Mouse (Mus musculus) lung, embryonic 16.5 days (tissue): Measurements from ENCODE around the gene Ccdc36. TPM values are rescaled to one million over a fixed set of nuclear protein-coding genes. Genes with fewer than 3 reads are reported as not detected.

Experiments used
- ATAC-seq: fragments of 200-750 bp; cut with Nextera tagmentation; 2 replicates; pipeline ENCODE4 v1.8.0; 2017; ENCODE audit warnings: low read depth, mild to moderate bottlenecking, moderate library complexity
- H3K27ac ChIP-seq: fragments of 300-500 bp; sonication (generic); 2 replicates; pipeline ENCODE4 v1.5.1; 2014; ENCODE audit warnings: mild to moderate bottlenecking, control low read depth, low read length
- H3K27me3 ChIP-seq: fragments of 300-500 bp; sonication (generic); 2 replicates; pipeline ENCODE4 v1.6.1; 2014; ENCODE audit warnings: low read depth, low read length, mixed read lengths; ENCODE audit not compliant: control insufficient read depth, insufficient read depth
- H3K36me3 ChIP-seq: fragments of 300-500 bp; sonication (generic); 2 replicates; pipeline ENCODE4 v1.6.1; 2014; ENCODE audit warnings: low read length; ENCODE audit not compliant: control insufficient read depth, insufficient read depth
- H3K4me1 ChIP-seq: fragments of 300-500 bp; sonication (generic); replicated peaks from 2 replicates; pipeline ENCODE4 v1.6.1; 2014; ENCODE audit warnings: low read length, mixed read lengths; ENCODE audit not compliant: control insufficient read depth, insufficient read depth
- H3K4me2 ChIP-seq: fragments of 300-500 bp; sonication (generic); 2 replicates; pipeline ENCODE4 v1.6.1; 2014; ENCODE audit warnings: low read depth, low read length, control low read depth
- H3K4me3 ChIP-seq: fragments of 300-500 bp; sonication (generic); 2 replicates; pipeline ENCODE4 v1.5.1; 2014; ENCODE audit warnings: mild to moderate bottlenecking, low read length, control low read depth
- H3K9ac ChIP-seq: fragments of 300-500 bp; sonication (generic); 2 replicates; pipeline ENCODE4 v1.6.1; 2014; ENCODE audit warnings: low read length, control low read depth
- H3K9me3 ChIP-seq: fragments of 300-500 bp; sonication (generic); 2 replicates; pipeline ENCODE4 v1.6.1; 2016; ENCODE audit warnings: low read length; ENCODE audit not compliant: control insufficient read depth
- WGBS: fragments of 180-500 bp; shearing (Covaris S2); extraction: QIAGEN DNeasy Blood & Tissue Kit; methylation state at CpG from one replicate; pipeline ENCODE4 v1.1.7; 2014; 5-methylcytosine and 5-hydroxymethylcytosine counted together
- polyA plus RNA-seq: library from polyadenylated mRNA; unstranded; fragments of >200 nt; fragmentation: Nextera tagmentation; extraction: Ambion mirVana; gene quantifications from 2 replicates; pipeline ENCODE4 v1.2.1, GENCODE M21; 2015

Gene Ccdc36
- polyA plus RNA-seq, 1 experiment from 2014 or later: 2.6 TPM

DNA sequence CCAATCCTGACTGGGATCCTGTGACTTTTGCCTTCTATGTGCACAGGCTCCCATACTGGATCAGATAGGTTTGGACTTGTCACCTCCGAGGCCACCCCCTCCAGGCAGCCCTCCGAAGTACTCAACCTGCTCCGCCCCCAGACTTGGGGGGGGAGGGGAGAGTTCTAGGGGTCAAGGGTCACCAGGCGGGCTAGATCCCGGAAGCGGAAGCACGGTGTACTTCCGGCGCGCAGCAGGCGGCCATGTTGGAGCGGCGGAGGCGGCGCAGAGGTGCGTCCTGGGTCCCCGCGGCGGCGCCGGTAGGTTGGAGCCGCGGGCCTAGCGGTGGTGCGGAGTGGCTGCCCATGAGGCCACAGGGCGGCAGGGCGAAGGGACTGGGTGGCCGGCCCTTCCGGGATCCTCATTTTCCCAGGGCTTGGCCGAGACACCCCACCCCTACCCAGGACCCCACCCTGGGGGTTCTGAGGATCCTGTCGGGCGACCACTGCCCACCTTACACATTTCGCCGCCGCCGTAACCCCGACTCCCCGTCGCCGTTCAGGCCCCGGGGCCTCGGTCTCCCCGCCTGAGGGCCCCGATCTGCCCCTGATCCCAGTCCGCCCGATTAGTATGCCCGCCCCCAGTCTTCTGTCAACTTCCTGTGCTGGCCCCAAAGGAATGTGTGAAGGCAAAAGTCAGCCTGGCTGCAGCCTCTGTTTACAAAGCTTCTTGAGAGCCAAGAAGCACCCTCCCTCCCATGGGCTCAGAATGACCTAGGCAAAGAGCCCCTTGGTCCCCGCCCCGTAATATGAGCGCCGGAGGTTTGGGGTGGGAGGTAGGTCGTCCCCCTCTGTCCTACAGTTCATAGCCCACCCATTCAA is 32.3 kb upstream of the Ccdc36 start, which contains the start of gene Ccdc71:
Gene Ccdc71 (plus strand): TSS at position 209 of the 860 bp plus-strand sequence.
- Histone ChIP-seq H3K9ac (peak within 1 kb of the TSS; percentile 87), H3K4me3 (peak within 1 kb of the TSS; percentile 71), H3K27ac (peak within 1 kb of the TSS; percentile 97), H3K27me3 (no peaks in the 10 kb centered on the region), H3K36me3 (peaks cover 18% of the 10 kb centered on the region), H3K9me3 (no peaks in the 10 kb centered on the region), H3K4me2 (peak within 1 kb of the TSS; percentile 84), H3K4me1 (peaks cover 25% of the 10 kb centered on the region)
- ATAC-seq: peak; percentile 82
- under 1% methylated on average over 51 of the region's 52 CpGs for WGBS

DNA sequence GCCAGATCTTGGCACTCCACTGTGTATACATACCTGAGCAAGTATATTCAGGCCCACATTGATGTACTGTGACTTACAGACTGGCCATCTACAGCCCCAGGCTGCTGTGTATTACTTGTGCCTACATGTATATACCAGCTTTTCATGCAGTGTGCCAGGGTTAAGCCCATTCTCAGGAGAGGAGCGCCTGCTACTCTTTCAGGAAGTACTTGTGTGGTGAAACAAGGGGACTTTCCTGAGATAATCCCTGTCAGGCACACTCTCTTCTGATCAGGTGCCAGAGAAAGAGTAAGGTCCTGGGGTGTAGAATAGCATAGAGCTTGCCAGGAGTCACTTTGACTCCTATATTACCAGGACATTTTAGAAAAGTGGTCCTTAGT is 31.6 kb upstream of the Ccdc36 start:
- ATAC-seq: no peak
- Histone ChIP-seq H3K27ac (peak overlapping the region; percentile 97), H3K36me3 (peaks cover 14% of the 10 kb centered on the region), H3K27me3 (no peaks in the 10 kb centered on the region), H3K9ac (peak overlapping the region; percentile 87), H3K9me3 (no peaks in the 10 kb centered on the region), H3K4me1 (peaks cover 25% of the 10 kb centered on the region), H3K4me3 (peak overlapping the region; percentile 71), H3K4me2 (peak overlapping the region; percentile 84)
- WGBS: 68% methylated on average over 1 of the region's 1 CpGs

DNA sequence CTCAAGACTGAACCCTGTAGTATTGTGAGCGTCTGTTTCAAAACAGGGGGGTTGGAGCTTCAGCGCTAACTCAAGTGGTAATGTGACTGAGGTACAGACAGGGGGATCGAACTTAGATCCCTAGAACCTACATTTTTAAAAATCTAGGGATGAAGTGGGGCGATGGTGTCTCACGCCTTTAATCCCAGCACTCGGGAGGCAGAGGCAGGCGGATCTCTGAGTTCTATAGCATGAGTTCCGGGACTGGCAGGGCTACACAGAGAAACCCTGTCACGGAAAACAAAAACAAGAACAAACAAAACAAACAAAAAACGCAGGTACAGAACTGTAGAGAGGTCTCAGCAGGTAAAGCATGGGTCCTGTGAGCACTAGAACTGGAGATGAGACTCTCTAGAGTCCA is 28.7 kb upstream of the Ccdc36 start:
- Histone ChIP-seq H3K4me2 (no peak overlapping the region), H3K27me3 (no peaks in the 10 kb centered on the region), H3K9me3 (no peaks in the 10 kb centered on the region), H3K36me3 (peaks cover 2% of the 10 kb centered on the region; the same call in 1 of the 2 replicates), H3K4me1 (peaks cover 20% of the 10 kb centered on the region), H3K9ac (no peak overlapping the region), H3K27ac (no peak overlapping the region), H3K4me3 (no peak overlapping the region)
- WGBS: 84% methylated on average over 10 of the region's 10 CpGs
- no peak for ATAC-seq

DNA sequence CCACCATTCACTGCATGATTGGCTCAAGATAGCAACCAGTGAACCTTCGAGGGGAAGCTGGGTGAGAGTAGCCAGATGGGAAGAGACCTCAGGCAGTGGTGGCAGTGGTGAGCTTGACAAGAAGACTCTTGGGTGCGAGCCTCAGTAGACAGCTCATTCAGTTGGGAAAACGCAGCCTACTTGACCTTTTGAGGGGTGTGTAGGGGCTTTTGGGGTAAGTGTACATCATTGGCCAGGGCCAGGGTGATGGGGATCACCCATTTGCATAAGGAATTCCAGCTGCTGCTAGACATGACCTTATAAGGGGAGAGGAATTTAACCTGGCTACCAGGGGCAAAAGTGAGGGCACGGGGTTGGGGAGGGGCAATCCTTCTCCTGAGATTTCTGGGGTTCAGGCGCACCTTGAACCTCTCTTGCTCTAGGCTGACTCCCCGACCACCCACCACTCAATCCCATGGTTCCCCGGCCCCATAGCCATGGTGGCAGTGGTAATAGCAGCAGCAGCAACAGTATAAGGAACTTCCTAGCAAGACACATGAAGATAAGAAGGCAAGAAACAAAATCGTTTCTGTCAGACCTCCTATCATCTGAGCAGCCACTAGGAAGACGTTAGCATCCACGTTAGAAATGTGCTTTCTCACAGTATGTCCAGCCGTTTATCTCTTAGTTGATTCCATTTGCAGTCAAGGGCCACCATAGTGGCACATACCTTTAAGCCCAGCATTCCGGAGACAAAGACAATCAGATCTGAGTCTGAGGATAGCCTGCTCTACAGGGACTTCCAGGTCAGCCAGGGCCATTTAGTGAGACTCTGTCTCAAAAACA is 27.7 kb upstream of the Ccdc36 start:
- 63% methylated on average over 12 of the region's 12 CpGs for WGBS

DNA sequence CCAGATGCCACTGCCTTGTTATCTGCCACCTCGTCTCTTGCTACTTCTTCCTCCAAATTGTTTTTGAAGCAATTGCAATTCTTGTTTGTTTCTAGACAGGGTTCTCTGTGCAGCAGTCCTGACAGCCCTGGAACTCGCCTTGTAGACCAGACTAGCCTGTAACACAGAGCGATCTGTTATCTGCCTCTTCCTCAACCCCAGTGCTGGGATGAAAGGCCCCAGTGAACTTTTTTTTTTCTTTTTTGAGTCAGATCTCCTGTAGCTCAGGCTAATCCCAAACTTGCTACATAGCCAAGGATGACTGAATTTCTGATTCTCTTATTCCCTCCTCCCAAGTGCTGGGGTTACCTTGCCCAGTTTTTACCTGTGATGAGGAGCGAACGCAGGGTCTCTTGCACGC is 26.1 kb upstream of the Ccdc36 start:
- Histone ChIP-seq H3K27me3 (no peaks in the 10 kb centered on the region), H3K9ac (no peak overlapping the region), H3K36me3 (peaks cover 2% of the 10 kb centered on the region; the same call in 1 of the 2 replicates), H3K4me3 (no peak overlapping the region), H3K27ac (no peak overlapping the region), H3K4me2 (no peak overlapping the region), H3K9me3 (no peaks in the 10 kb centered on the region), H3K4me1 (peaks cover 27% of the 10 kb centered on the region)
- no peak for ATAC-seq
- WGBS: 83% methylated on average over 6 of the region's 6 CpGs

More for the DNA sequence above, 27.7 kb upstream of the Ccdc36 start:
- Histone ChIP-seq H3K4me1 (peaks cover 17% of the 10 kb centered on the region), H3K9ac (no peak overlapping the region), H3K4me3 (no peak overlapping the region), H3K27me3 (no peaks in the 10 kb centered on the region), H3K36me3 (peaks cover 2% of the 10 kb centered on the region; the same call in 1 of the 2 replicates), H3K27ac (no peak overlapping the region), H3K9me3 (no peaks in the 10 kb centered on the region), H3K4me2 (no peak overlapping the region)
- no peak for ATAC-seq

DNA sequence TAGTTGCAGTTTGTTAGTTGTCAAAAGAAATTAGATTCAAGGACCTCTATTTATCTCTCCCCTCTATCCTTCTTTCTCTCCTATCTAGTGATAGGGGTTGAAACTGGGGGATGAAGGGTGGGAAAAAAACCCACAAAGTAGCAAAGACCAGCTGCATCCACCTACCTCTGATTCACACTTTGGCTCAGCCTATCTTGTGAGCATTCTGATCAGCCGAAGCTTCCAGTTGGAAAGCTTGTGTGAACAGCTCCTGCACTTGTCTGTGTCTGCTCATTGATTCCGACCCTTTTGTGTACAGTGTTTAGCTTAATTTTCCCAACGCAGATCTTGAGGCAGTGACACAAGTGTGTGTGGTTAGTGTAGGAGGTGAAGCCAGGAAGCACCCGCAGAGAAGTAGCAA is 25.2 kb upstream of the Ccdc36 start:
- peak overlapping the region; percentile 88 for H3K4me2 ChIP-seq
- H3K27me3 ChIP-seq: no peaks in the 10 kb centered on the region
- H3K9me3 ChIP-seq: no peaks in the 10 kb centered on the region
- H3K4me3 ChIP-seq: no peak overlapping the region; the same call in 1 of the 2 replicates
- 68% methylated on average over 4 of the region's 4 CpGs for WGBS
- H3K36me3 ChIP-seq: peaks cover 1% of the 10 kb centered on the region
- 0 out of 2 replicates have a peak overlapping the region, but pooled peaks have one; percentile 10 for H3K27ac ChIP-seq
- no peak for ATAC-seq
- H3K9ac ChIP-seq: no peak overlapping the region; the same call in 1 of the 2 replicates
- H3K4me1 ChIP-seq: peaks cover 28% of the 10 kb centered on the region

DNA sequence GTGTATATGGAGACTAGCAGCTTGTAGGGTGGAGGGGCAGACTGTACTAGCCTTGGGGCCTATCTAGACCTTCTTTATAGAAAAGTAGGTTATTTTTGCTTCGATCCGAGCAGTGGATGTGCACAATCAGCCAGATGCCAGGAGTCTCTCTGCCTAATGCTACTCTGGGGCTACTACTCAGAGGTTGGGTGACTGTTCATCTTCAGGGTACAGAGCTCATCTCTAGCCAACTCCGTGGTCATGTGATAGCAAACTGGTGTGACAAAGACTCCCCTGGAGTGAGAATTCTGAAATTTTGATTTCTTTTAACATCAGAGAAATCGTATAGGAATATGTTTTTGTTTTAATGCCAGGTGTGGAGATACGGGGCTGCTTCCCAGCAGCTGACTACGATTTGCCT is 24.6 kb upstream of the Ccdc36 start:
- ATAC-seq: peak; percentile 9; the same call in 1 of the 2 replicates
- H3K36me3 ChIP-seq: peaks cover 4% of the 10 kb centered on the region
- H3K27ac ChIP-seq: peak overlapping the region; percentile 77; the same call in 1 of the 2 replicates
- peak overlapping the region; percentile 77 for H3K9ac ChIP-seq
- H3K4me3 ChIP-seq: peak overlapping the region; percentile 63
- no peaks in the 10 kb centered on the region for H3K9me3 ChIP-seq
- H3K4me2 ChIP-seq: peak overlapping the region; percentile 88
- no peaks in the 10 kb centered on the region for H3K27me3 ChIP-seq
- 38% methylated on average over 6 of the region's 6 CpGs for WGBS
- peaks cover 28% of the 10 kb centered on the region for H3K4me1 ChIP-seq

DNA sequence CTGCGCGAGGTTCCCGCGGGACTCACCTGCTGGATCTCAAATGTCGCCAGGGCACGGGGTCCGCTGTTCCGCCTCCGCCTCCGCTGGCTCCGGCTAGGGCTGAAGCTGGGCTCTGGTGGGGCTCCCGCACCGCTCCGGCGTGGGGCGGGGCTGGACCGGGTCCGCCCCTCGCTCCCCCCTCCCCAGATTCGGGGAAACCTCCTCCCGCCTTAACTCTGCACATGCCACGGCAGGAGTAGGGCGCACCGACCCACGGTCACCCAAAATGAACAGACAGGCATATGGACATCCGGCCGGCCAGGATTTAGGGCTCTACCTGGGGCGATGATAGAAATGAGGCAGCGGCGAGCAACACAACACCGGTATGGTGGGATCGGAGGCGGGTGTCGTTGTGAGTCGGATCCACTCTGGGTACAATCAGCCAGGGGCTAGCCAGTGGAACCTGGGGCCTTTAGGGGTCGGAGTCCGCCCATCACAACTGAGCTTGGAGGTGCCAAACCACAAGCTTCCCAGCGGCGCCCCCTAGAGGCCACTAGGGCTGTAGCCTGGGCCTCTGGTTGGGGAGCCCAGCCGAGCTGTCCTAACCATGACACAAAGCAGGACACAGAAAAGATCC is 24.1 kb upstream of the Ccdc36 start:
- Histone ChIP-seq H3K36me3 (peaks cover 4% of the 10 kb centered on the region), H3K27me3 (no peaks in the 10 kb centered on the region), H3K9ac (peak overlapping the region; percentile 77), H3K27ac (peak overlapping the region; percentile 77), H3K9me3 (no peaks in the 10 kb centered on the region), H3K4me1 (peaks cover 28% of the 10 kb centered on the region), H3K4me2 (peak overlapping the region; percentile 88), H3K4me3 (peak overlapping the region; percentile 63)
- under 1% methylated on average over 40 of the region's 40 CpGs for WGBS
- ATAC-seq: peak; percentile 92
